Mouse (Mus musculus): ENCODE measurements around the gene Negr1. TPM values are rescaled to one million over a fixed set of nuclear protein-coding genes. Genes with fewer than 3 reads are reported as not detected.
A peak's percentile ranks its signal among the peaks of the same experiment; 100 is the strongest.

Gene Negr1
- total RNA-seq, 2 experiments from 2014 or later: 0.56 TPM

DNA sequence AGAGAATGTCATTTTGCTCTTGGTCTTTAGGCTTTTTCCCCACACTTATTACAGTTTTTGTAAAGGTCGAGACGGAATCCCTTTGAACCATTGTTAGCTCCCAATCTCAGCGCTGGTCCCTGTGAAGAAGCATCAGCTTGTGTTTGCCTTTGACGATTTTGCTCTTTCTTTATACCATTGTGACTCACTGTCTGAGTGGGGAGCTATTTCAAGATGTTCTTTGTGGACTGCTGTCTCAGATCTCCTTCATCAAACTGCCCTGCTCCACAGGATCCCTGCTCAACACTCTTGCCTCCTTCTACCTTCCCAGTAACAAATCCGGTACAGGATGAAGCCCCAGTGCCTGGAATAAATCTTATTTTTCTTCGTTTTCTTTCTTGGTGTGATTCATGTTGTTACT, 536.8 kb downstream of the Negr1 start:
- no peak overlapping the region for H3K27ac ChIP-seq
- H3K4me3 ChIP-seq: no peak overlapping the region
- TF ChIP-seq CTCF (IDR thresholded peaks at IDR 0.05): no peak
- intact Hi-C loops (cut with DNase I): no loop called here
- no peak for DNase-seq

GRCm38 (mm10) chr3:157104866-157105579, 543.4 kb downstream of the Negr1 start:
- Histone ChIP-seq H3K4me3 (no peak overlapping the region), H3K27ac (no peak overlapping the region)
- intact Hi-C loops (cut with DNase I): no loop called here
- DNase-seq: no peak
- no peak for TF ChIP-seq CTCF (IDR thresholded peaks at IDR 0.05)

GRCm38 (mm10) chr3:157105580-157106264, 544.1 kb downstream of the Negr1 start:
- intact Hi-C loops (cut with DNase I): no loop called here

GRCm38 (mm10) chr3:157108156-157108555, 546.6 kb downstream of the Negr1 start:
- no peak overlapping the region for H3K4me3 ChIP-seq
- intact Hi-C loops (cut with DNase I): no loop called here
- TF ChIP-seq CTCF (IDR thresholded peaks at IDR 0.05): no peak
- H3K27ac ChIP-seq: no peak overlapping the region
- no peak for DNase-seq

More at GRCm38 (mm10) chr3:157105580-157106264, 544.1 kb downstream of the Negr1 start:
- TF ChIP-seq CTCF (IDR thresholded peaks at IDR 0.05): no peak
- no peak for DNase-seq
- no peak overlapping the region for H3K4me3 ChIP-seq
- no peak overlapping the region for H3K27ac ChIP-seq

DNA sequence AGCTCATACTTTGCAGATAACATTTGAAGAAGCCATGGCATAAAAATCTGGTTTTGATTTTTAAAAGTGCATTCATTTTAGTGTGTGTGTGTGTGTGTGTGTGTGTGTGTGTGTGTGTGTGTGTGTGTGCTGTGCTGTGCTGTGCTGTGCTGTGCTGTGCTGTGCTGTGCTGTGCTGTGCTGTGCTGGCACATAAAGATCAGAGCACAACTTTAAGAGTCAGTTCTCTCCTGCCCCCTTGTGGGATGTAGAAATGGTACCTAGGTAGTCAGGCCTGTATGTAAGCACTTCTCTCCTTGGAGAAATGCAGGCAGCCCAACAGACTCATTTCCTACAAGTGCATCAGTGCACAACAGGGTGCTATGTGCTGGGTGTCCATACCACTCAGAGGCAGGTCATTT, 547.7 kb downstream of the Negr1 start:
- no peak for DNase-seq
- Histone ChIP-seq H3K4me3 (no peak overlapping the region), H3K27ac (no peak overlapping the region)
- intact Hi-C loops (cut with DNase I): no loop called here
- TF ChIP-seq CTCF (IDR thresholded peaks at IDR 0.05): peak; percentile 8; the same call in 1 of the 2 replicates

GRCm38 (mm10) chr3:157115105-157115760, 553.6 kb downstream of the Negr1 start:
- Histone ChIP-seq H3K27ac (no peak overlapping the region), H3K4me3 (no peak overlapping the region)
- no peak for TF ChIP-seq CTCF (IDR thresholded peaks at IDR 0.05)
- no peak for DNase-seq
- intact Hi-C loops (cut with DNase I): no loop called here

- intact Hi-C loops (cut with DNase I): no loop called here
- no peak overlapping the region for H3K4me3 ChIP-seq
- no peak for DNase-seq
- TF ChIP-seq CTCF (IDR thresholded peaks at IDR 0.05): no peak
- H3K27ac ChIP-seq: no peak overlapping the region
These were observed 554.4 kb downstream of the Negr1 start for GRCm38 (mm10) chr3:157116024-157116423.

DNA sequence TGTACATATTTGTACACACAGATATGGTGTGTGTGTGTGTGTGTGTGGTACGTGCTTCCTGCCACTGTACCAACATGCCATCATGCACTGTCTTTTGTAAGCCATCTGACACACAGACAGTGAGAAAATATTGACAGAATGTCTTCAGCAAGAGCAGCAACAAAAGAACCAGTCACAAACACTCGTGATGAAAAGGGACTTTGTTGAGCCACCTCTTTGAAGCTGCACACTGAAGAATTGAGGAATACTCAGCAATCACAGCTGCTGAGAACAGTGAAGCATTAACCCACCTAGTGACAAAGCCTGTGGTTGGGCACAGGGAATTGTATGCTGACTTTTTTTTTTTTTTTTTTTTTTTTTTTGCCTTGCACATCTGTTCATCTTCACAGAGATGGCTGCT, 558.3 kb downstream of the Negr1 start:
- no peak for TF ChIP-seq CTCF (IDR thresholded peaks at IDR 0.05)
- DNase-seq: no peak
- Histone ChIP-seq H3K27ac (no peak overlapping the region), H3K4me3 (no peak overlapping the region)
- intact Hi-C loops (cut with DNase I): no loop called here

- TF ChIP-seq CTCF (IDR thresholded peaks at IDR 0.05): no peak
- intact Hi-C loops (cut with DNase I): no loop called here
These were observed 584.7 kb downstream of the Negr1 start for GRCm38 (mm10) chr3:157146124-157146855.

DNA sequence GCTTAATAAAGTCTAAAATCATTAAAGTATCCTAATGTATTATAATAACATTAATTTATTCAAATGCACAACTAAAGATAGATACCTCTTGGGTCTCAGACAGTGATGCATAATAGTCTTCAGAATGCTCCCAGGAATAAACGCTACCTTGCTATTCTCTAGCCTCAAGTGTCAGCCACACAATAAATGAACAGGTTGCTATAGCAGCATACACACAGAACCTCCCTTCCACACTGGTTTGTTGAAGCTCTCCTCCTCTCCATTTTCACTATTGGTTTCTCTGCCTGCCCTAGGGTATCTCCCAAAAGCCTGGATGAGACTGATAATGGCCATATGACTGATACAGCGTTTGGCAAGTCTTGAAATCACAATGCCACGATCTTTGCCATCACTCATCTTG, 593.3 kb downstream of the Negr1 start:
- intact Hi-C loops (cut with DNase I): no loop called here
- no peak for DNase-seq
- Histone ChIP-seq H3K27ac (no peak overlapping the region), H3K4me3 (no peak overlapping the region)
- TF ChIP-seq CTCF (IDR thresholded peaks at IDR 0.05): no peak

More at GRCm38 (mm10) chr3:157146124-157146855, 584.7 kb downstream of the Negr1 start:
- no peak overlapping the region for H3K4me3 ChIP-seq
- no peak for DNase-seq
- no peak overlapping the region for H3K27ac ChIP-seq

DNA sequence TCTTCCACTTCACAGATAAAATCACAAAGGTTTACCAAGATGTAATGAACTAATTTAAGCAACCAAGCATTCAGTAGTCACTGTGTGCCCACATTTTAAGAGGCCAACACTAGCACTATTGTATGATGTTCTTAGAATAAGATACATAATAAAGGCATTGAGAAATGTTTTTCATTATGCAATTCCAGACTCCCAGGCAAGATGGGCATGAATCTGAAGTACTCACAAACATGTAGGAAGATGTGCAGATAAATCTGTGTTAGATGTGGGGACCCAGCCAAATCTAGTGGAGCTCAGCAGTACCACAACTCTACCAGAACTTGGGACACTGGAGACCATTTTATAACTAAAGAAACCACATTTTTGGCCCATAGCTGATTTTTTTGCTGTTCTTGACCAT, 593.9 kb downstream of the Negr1 start:
- Histone ChIP-seq H3K27ac (no peak overlapping the region), H3K4me3 (no peak overlapping the region)
- intact Hi-C loops (cut with DNase I): no loop called here
- no peak for TF ChIP-seq CTCF (IDR thresholded peaks at IDR 0.05)
- DNase-seq: no peak

GRCm38 (mm10) chr3:157164840-157165595, 603.4 kb downstream of the Negr1 start:
- no peak for DNase-seq

More at GRCm38 (mm10) chr3:157164840-157165595, 603.4 kb downstream of the Negr1 start:
- Histone ChIP-seq H3K27ac (no peak overlapping the region), H3K4me3 (no peak overlapping the region)
- intact Hi-C loops (cut with DNase I): no loop called here
- TF ChIP-seq CTCF (IDR thresholded peaks at IDR 0.05): no peak

Measured in gastrocnemius, adult 2 months (tissue).